Mouse (Mus musculus) cerebellum, adult 2 months (tissue): ENCODE results near the gene Mtap. TPM values are rescaled to one million over a fixed set of nuclear protein-coding genes. Genes with fewer than 3 reads are reported as not detected.

Experiments used
- DNase-seq, 2 experiments: peaks; one replicate each; pipeline ENCODE4 v3.0.0; 2021
- H3K27ac ChIP-seq: fragments of 200-500 bp; 2 replicates; pipeline ENCODE4 v1.5.1; 2012; ENCODE audit warnings: low read length, control low read depth, inconsistent platforms; ENCODE audit not compliant: insufficient read depth
- H3K27me3 ChIP-seq: fragments of 200-500 bp; 2 replicates; pipeline ENCODE4 v1.6.1; 2012; ENCODE audit warnings: inconsistent platforms, mild to moderate bottlenecking, low read length, moderate library complexity; ENCODE audit not compliant: control insufficient read depth, insufficient read depth
- H3K4me1 ChIP-seq: fragments of 200-500 bp; 2 replicates; pipeline ENCODE4 v1.6.1; 2011; ENCODE audit warnings: low read length; ENCODE audit not compliant: control insufficient read depth, insufficient read depth
- H3K4me3 ChIP-seq: fragments of 200-500 bp; replicated peaks from 2 replicates; pipeline ENCODE3; 2011; ENCODE audit warnings: mild to moderate bottlenecking, low read depth, low read length, control low read depth; ENCODE audit not compliant: insufficient read depth
- CTCF ChIP-seq: fragments of 200-500 bp; IDR thresholded peaks from 2 replicates; pipeline ENCODE4 v1.5.1; 2011; ENCODE audit warnings: low read depth, mild to moderate bottlenecking, control low read depth, low read length, moderate library complexity, borderline replicate concordance; ENCODE audit not compliant: insufficient read depth
- POLR2A ChIP-seq: fragments of 200-500 bp; IDR thresholded peaks from 2 replicates; pipeline ENCODE4 v1.6.1; 2011; ENCODE audit warnings: low read length, control low read depth, borderline replicate concordance; ENCODE audit not compliant: insufficient read depth
- WGBS: fragments of 180-500 bp; shearing (Covaris S2); methylation state at CpG from one replicate; pipeline ENCODE4 v1.1.7; 2018; 5-methylcytosine and 5-hydroxymethylcytosine counted together
- polyA plus RNA-seq: library from polyadenylated mRNA; depleted of rRNA; stranded (reverse); fragments of >200 nt; gene quantifications from 2 replicates; pipeline ENCODE4 v1.2.3, GENCODE M21; 2012

Gene Mtap
- polyA plus RNA-seq, 1 experiment: 12.6 TPM

DNA sequence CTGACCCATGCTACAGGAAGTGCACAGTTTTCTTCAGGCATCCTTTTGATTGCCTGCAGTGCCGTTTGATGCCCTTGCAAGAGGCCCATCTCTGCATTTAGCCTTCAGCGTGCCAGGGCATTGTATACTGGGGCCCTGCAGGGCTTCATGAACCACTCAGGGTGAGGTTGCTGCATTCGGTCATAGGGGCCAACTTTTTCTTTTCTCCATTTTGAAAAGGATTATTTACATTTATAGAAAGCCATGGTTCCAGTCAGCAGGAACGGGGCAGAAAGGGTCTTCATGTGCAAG, 1.4 kb downstream of the Mtap start:
- TF ChIP-seq CTCF: no peak
- TF ChIP-seq POLR2A: no peak
- H3K27ac ChIP-seq: no peak overlapping the region
- WGBS: 66% methylated on average over 4 of the region's 4 CpGs
- H3K4me1 ChIP-seq: no peaks in the 10 kb centered on the region
- H3K4me3 ChIP-seq: no peak overlapping the region
- no peak for DNase-seq
- no peaks in the 10 kb centered on the region for H3K27me3 ChIP-seq

DNA sequence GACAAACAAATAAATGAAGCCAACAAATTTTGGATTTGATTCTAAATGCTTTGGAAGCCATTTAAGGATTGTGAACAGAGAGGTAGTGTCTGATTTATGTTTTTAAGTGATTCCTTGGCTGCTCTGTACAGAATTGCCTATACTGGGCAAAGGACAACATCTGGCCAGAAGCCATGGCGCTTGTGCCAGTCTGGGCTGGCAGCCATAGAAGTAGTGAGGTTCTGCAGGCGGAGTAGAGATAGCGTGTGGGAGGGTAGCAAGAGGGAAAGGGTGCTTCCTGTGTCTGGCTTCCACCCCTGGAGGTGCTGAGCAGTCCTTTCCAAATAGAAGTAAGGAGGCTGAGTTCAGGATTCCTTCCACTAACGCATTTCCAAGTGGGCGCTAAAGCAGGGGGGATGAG, 3.9 kb downstream of the Mtap start:
- H3K27me3 ChIP-seq: no peaks in the 10 kb centered on the region
- DNase-seq: peak in 1 of 2 experiments; percentile 18
- H3K4me3 ChIP-seq: no peak overlapping the region
- WGBS: 34% methylated on average over 5 of the region's 5 CpGs
- TF ChIP-seq CTCF (no peak), POLR2A (no peak)
- no peaks in the 10 kb centered on the region for H3K4me1 ChIP-seq
- no peak overlapping the region for H3K27ac ChIP-seq

DNA sequence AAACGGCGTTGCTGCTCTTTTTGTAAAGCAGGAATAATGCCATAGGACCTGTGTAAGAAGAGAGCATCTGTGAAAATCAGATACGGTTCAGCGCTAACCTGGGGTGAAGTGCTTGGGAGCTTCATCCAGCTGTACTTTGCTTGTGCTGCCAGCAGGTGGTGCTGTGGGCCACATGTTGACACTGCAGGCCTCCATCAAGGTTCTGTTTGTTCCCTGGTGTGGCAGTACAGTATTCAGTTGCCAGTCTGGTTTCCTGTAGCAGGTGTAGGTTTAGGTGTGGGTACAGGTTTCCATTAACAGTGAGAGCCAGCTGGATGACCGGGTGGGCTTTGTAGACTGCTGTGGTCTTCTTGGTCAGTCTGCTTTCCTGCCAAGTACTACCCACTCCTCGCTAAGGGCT, 8.5 kb downstream of the Mtap start:
- DNase-seq: peak; percentile 59 to 75
- TF ChIP-seq CTCF (peak; percentile 93), POLR2A (no peak)
- H3K4me3 ChIP-seq: no peak overlapping the region
- H3K27ac ChIP-seq: no peak overlapping the region
- H3K4me1 ChIP-seq: no peaks in the 10 kb centered on the region
- WGBS: 35% methylated on average over 6 of the region's 6 CpGs
- H3K27me3 ChIP-seq: no peaks in the 10 kb centered on the region

DNA sequence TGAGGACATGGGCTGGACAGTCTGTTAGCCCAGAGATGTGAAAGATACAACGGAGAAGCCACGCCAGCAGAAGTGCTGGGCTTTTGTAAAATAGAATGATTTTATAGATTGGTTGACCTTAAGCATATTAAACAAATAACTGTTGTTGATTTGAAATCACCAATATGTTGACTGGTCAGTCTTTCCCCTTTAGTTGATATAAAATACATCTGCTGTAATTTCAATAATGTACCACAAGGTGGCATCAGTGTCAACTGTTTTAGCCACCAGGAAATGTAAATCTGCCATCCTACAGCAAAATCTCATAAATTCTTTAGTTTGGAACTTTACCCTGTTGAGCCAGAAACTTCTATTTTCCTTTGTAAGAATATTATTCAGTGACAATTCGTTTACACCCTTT, 9.4 kb downstream of the Mtap start:
- H3K4me3 ChIP-seq: no peak overlapping the region
- 41% methylated on average over 3 of the region's 3 CpGs for WGBS
- peak in 1 of 2 experiments; percentile 23 for DNase-seq
- H3K27ac ChIP-seq: no peak overlapping the region
- H3K4me1 ChIP-seq: no peaks in the 10 kb centered on the region
- H3K27me3 ChIP-seq: no peaks in the 10 kb centered on the region
- TF ChIP-seq POLR2A (no peak), CTCF (peak; percentile 43; the same call in 1 of the 2 replicates)

DNA sequence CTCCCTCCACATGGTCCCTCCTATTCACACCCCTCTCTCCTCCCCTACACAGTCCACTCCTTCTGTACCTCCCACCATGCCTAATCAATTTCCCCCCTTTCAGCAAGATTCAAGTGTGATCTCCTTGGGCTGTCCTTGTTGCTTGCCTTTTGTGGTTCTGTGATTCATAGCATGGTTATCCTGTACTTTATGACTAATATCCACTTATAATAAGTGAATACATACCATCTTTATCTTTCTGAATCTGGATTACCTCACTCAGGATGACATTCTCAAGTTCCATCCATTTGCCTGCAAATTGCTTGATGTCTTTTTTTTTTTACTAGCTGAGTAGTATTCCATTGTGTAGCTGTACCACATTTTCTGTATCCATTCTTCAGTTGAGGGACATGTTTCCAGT, 12.3 kb downstream of the Mtap start:
- DNase-seq: no peak
- Histone ChIP-seq H3K4me3 (no peak overlapping the region), H3K27ac (no peak overlapping the region), H3K4me1 (no peaks in the 10 kb centered on the region), H3K27me3 (no peaks in the 10 kb centered on the region)
- TF ChIP-seq POLR2A: no peak
- TF ChIP-seq CTCF: no peak

DNA sequence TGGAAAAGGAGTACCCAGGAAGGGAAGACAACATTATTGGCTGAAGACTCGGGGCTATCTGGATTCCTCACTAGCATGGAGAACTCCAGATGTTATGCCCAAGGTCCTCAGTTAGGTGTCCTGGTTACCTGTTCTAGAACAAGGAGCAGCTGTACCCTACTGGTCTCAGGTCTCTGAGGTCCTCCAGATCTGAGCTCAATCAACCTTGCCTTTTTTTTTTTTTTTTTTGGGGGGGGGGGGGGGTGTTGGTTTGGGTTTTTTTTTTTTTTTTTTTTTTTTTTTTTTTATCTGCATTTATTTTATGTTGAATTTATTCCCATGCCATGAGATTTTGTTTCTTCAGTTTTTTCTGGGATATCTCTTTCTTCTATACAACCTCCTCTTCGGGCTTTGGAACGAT, 24.5 kb downstream of the Mtap start:
- no peak for TF ChIP-seq CTCF
- TF ChIP-seq POLR2A: no peak
- Histone ChIP-seq H3K4me1 (no peaks in the 10 kb centered on the region), H3K4me3 (no peak overlapping the region), H3K27me3 (no peaks in the 10 kb centered on the region), H3K27ac (no peak overlapping the region)
- WGBS: 99% methylated on average over 3 of the region's 3 CpGs
- DNase-seq: no peak

DNA sequence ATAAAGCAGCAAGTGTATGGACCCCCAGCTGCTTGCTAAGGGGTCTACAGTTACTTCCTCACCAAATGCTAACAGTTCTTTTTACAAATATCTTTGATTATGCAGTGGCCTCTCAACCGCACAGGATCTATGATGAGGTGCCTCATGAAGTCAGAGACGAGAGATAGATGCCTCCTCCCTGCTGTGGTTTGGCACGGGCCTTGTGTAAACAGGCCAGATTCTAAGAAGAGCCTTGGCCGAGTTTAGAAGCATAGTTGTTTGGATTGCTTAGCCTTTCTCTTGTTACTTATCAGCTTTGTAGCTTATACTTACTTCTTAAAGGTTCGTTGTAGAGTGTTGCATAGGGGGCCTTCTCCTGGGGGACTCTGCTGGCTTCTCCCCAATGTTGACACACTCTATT, 25.6 kb downstream of the Mtap start:
- DNase-seq: peak in 1 of 2 experiments; percentile 15
- WGBS: 27% methylated on average over 5 of the region's 5 CpGs
- Histone ChIP-seq H3K27ac (no peak overlapping the region), H3K4me1 (no peaks in the 10 kb centered on the region), H3K4me3 (no peak overlapping the region), H3K27me3 (no peaks in the 10 kb centered on the region)
- TF ChIP-seq POLR2A: no peak
- no peak for TF ChIP-seq CTCF

DNA sequence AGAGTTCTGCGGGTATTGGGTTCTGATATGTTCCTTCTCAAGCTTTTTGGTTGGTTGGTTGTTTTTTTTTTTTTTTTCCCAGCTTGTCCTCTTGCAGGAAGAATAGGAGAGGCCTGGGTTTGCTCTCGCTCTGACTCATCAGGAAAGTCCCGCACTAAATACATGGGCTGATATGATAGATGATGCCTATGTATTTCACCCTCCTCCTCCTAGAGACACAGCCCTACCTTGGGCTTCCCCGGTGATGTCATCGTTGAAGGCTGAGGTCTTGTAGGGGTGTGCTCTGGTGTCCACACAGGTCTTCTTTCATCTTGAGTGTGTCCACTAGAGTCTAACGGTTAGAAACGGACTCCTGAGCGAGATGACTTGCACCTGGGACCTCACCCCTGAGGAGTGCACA, 26.7 kb downstream of the Mtap start:
- no peak overlapping the region for H3K27ac ChIP-seq
- no peak overlapping the region for H3K4me3 ChIP-seq
- TF ChIP-seq CTCF (no peak), POLR2A (no peak)
- H3K27me3 ChIP-seq: no peaks in the 10 kb centered on the region
- WGBS: 94% methylated on average over 8 of the region's 8 CpGs
- DNase-seq: no peak
- H3K4me1 ChIP-seq: no peaks in the 10 kb centered on the region
